Mouse (Mus musculus) embryonic fibroblast, embryonic 13.5 days (primary cell): ENCODE results near the gene Exoc8.

Experiments used
- CTCF ChIP-seq: IDR thresholded peaks from 2 replicates; pipeline ENCODE4 v1.5.1; 2011; ENCODE audit warnings: mild to moderate bottlenecking, control low read depth, low read length, moderate library complexity, borderline replicate concordance; ENCODE audit not compliant: insufficient read depth
- POLR2A ChIP-seq: IDR thresholded peaks from 2 replicates; pipeline ENCODE4 v1.6.1; 2011; ENCODE audit warnings: low read depth, mild to moderate bottlenecking, control low read depth, low read length, moderate library complexity

DNA sequence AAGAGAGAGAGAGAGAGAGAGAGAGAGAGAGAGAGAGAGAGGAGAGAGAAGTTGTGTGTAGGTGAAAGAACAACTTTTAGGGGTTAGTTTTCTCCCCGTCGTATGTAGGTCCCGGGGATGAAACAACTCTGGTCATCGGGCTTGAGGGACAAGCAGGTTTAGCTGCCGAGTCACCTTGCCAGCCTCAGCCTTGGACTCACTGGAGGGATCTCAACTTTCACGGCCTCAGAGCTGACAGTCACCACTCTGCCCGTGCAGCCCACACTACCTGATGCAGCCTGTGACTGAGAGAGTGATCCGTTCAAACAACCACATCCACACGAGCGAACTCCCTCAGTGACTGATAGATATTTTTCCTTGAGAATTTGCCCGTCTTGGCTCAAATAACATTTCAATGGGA lies 31.5 kb upstream of the Exoc8 start:
- TF ChIP-seq POLR2A (no peak), CTCF (no peak)
